ENCODE assay signal across 24 mouse cellular contexts in genomic region chr3:9181576-9181975, GRCm38 (mm10).
DNase-seq lines count a peak whose midpoint lies in the region; ATAC-seq lines count a peak whose summit lies in the region.
"Had no signal": no experiment of that assay in that cellular context is flagged by ENCODE, and none has a peak within 500 bp of the region (broad histone marks: within the 10 kb centered on the region; RNA-seq: fewer than 3 reads in every experiment).

No protein-coding gene starts in this region.

- no peak overlapping the region for H3K4me3 ChIP-seq in midbrain, embryonic 11.5 days (ENCODE audit: low read depth, low read length)
- no peak overlapping the region for H3K4me3 ChIP-seq in midbrain, embryonic 14.5 days (replicated peaks; ENCODE audit: low read depth, low read length)

- H3K9me3 ChIP-seq in midbrain, embryonic 11.5 days (ENCODE audit: control insufficient read depth, low read length), result no peaks in the 10 kb centered on the region
- H3K9me3 ChIP-seq in midbrain, embryonic 14.5 days (ENCODE audit: control insufficient read depth, low read length), result no peaks in the 10 kb centered on the region
- H3K9me3 ChIP-seq: G1E had no signal

- no peak overlapping the region for H3K9ac ChIP-seq in midbrain, embryonic 11.5 days (ENCODE audit: low read length)
- no peak overlapping the region for H3K9ac ChIP-seq in midbrain, embryonic 14.5 days (replicated peaks; ENCODE audit: low read length)

- WGBS in midbrain, embryonic 11.5 days, result 90% methylated on average over 11 of the region's 11 CpGs
- WGBS in midbrain, embryonic 14.5 days, result 91% methylated on average over 11 of the region's 11 CpGs

- no peaks in the 10 kb centered on the region for H3K4me1 ChIP-seq in midbrain, embryonic 11.5 days (ENCODE audit: control insufficient read depth, insufficient read depth, low read length)
- H3K4me1 ChIP-seq in midbrain, embryonic 14.5 days (ENCODE audit: control insufficient read depth, insufficient read depth, low read length), result no peaks in the 10 kb centered on the region

- H3K27me3 ChIP-seq in midbrain, embryonic 11.5 days (ENCODE audit: control insufficient read depth, insufficient read depth, low read length), result no peaks in the 10 kb centered on the region
- H3K27me3 ChIP-seq in midbrain, embryonic 14.5 days (ENCODE audit: control insufficient read depth, insufficient read depth, low read length), result no peaks in the 10 kb centered on the region
- H3K27me3 ChIP-seq: CH12.LX had no signal

- ATAC-seq in midbrain, embryonic 11.5 days (ENCODE audit: low FRiP score), result no peak
- ATAC-seq in midbrain, embryonic 14.5 days (ENCODE audit: low FRiP score, low TSS enrichment), result no peak
- ATAC-seq: activated CD4-positive, CD25-positive, alpha-beta regulatory T cell, adult 4 months; CD4-positive, CD25-positive, alpha-beta regulatory T cell, adult 4 months; Patski had no signal

- peak; percentile 58 for DNase-seq in heart, adult 11 months
- no peak for DNase-seq in heart, postnatal 4 days
- DNase-seq in midbrain, embryonic 11.5 days (ENCODE audit: low spot score, missing footprints), result peak; percentile 62
- no peak for DNase-seq in midbrain, embryonic 14.5 days
- DNase-seq in R1 (ENCODE audit: low read depth, low spot score) (peak; percentile 37), ZHBTc4 (ENCODE audit: low read depth, low spot score) (peak; percentile 44)
- DNase-seq in right cerebral cortex, adult 18-20 months, result no peak
- DNase-seq in ovary, adult 18-20 months (ENCODE audit: low spot score), result no peak
- DNase-seq: adrenal gland, adult 2 months; adrenal gland, adult 8-10 months; adrenal gland, postnatal 10 days; adrenal gland, postnatal 14 days; adrenal gland, postnatal 25 days; adrenal gland, postnatal 36 days; B cell, adult 2 months; cerebellum, adult 11 months; cerebellum, adult 11-12 months; cerebellum, adult 18-20 months; cerebellum, adult 2 months had no signal

- no peak overlapping the region for H3K27ac ChIP-seq in midbrain, embryonic 11.5 days (ENCODE audit: low read depth, low read length)
- no peak overlapping the region for H3K27ac ChIP-seq in midbrain, embryonic 14.5 days (replicated peaks; ENCODE audit: low read depth, low read length)

- H3K4me2 ChIP-seq in midbrain, embryonic 11.5 days, result no peak overlapping the region
- no peak overlapping the region for H3K4me2 ChIP-seq in midbrain, embryonic 14.5 days (ENCODE audit: low read length)

- H3K36me3 ChIP-seq in midbrain, embryonic 11.5 days (ENCODE audit: control insufficient read depth, insufficient read depth, low read length), result no peaks in the 10 kb centered on the region
- H3K36me3 ChIP-seq in midbrain, embryonic 14.5 days (ENCODE audit: control insufficient read depth, insufficient read depth, low read length), result no peaks in the 10 kb centered on the region
- H3K36me3 ChIP-seq: G1E had no signal

Comparison
In these comparisons a context has a peak if more than half of its experiments do, and no peak if none do; other contexts are left out.
1. DNase-seq: peak in heart, adult 11 months (single experiment), midbrain, embryonic 11.5 days (single experiment), R1 (single experiment) and ZHBTc4 (single experiment); none in heart, postnatal 4 days (single experiment), midbrain, embryonic 14.5 days (single experiment), right cerebral cortex, adult 18-20 months (single experiment) and ovary, adult 18-20 months (single experiment).